Mouse (Mus musculus): ENCODE results near the gene Shb. TPM values are rescaled to one million over a fixed set of nuclear protein-coding genes. Genes with fewer than 3 reads are reported as not detected.

Shb gene
- polyA plus RNA-seq (2012; rRNA removed; ENCODE audit: low replicate concordance): 25.9 and 60.6 TPM in 2 replicates

DNA sequence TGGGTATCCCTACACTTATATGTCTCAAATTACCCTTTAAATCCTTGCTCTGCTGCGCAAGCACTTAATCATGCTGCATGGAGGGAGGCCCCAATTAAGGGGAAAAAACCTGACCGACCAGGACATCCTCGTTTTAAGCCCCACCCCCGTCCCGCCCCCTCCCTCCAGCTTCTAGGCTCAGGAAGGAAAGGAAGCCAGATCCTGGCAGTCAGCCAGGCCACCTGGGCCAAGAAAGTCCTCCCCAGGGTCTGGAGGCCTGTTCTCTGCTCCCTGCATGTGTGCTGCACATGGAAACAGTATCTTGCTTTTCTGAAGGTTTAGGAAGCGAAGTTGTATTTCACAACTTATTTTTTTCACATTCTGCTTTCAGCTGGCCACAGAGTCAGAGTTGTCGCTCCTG, at the start of gene Shb:
Gene Shb (minus strand): TSS at position 96 of the 400 bp plus-strand sequence.

DNA sequence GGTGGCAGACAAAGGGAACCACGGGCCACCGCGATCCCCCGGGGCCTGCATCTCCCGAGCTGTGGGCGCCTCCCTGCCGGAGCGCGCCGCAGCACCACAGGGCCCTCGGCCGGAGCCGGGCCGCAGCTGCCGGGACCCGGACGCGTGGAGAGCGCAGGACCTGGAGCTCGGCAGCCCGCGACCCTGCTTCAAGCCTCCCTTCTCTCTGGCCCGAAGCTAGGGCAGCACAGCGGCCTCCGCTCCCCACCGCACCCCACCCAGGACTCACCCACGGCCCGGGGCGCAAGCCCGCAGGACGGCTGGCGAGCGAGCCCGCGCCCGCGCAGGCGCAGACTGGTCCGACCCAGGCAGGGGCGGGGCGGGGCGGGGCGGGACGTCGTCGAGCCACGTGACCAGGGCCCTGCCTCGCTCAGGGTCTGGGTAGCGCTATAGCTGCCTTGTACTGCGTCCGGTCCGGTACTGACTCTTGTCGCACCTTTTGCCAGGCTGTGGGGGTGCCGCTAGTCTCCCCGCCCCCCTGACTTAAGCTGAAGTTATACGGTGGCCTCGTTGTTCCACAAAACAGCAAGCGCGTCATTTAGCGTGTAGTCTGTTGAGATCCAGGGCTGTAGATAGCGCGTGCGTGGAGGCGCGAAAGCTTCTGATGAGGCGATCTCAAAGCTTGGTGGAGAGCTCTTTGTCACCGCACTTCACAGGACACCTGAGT, 123.7 kb downstream of the Shb start, which contains the start of gene Slc25a51:
Gene Slc25a51 (minus strand): TSS at position 340 of the 706 bp plus-strand sequence.

Other genes with a start within 250 kb of the Shb start
- 0.37 and 0.60 TPM in 2 replicates for gene Trmt10b, start 235.3 kb downstream of the Shb start, polyA plus RNA-seq (2012; rRNA removed; ENCODE audit: low replicate concordance)
- gene Dcaf10, start 190.4 kb downstream of the Shb start, polyA plus RNA-seq (2012; rRNA removed; ENCODE audit: low replicate concordance): 15.1 and 25.8 TPM in 2 replicates
- gene Exosc3, start 189.7 kb downstream of the Shb start, polyA plus RNA-seq (2012; rRNA removed; ENCODE audit: low replicate concordance): 18.3 and 20.3 TPM in 2 replicates
- gene Slc25a51, start 123.7 kb downstream of the Shb start, polyA plus RNA-seq (2012; rRNA removed; ENCODE audit: low replicate concordance): 58.5 and 68.7 TPM in 2 replicates

Data from duodenum, adult 2 months (tissue).